ENCODE assay signal across 35 mouse cellular contexts in the genomic region with DNA sequence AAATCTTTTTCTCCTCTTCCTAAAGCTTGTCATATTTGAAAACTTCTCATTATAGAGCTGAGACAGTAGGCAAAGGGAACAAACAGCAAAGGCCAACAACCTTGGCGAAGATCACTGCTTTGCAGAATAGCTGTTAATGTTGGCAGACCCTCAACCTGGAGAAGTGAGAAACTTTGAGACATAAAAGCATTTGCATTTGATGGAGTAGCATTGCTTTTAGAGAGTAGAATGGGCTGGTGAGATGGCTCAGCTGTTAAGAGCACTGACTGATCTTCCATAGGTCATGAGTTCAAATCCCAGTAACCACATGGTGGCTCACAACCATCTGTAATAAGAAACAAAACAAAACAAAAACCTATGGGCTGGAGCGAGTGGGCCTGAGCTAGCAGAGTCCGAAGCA.
"Had no signal": no experiment of that assay in that cellular context is flagged by ENCODE, and none has a peak within 500 bp of the region (broad histone marks: within the 10 kb centered on the region; RNA-seq: fewer than 3 reads in every experiment).

No protein-coding gene starts in this region.

- H3K27ac ChIP-seq: heart, adult 2 months; heart, embryonic 10.5 days; heart, embryonic 13.5 days; heart, embryonic 15.5 days; hindbrain, embryonic 10.5 days; hindbrain, embryonic 12.5 days; hindbrain, embryonic 13.5 days; hindbrain, embryonic 14.5 days; hindbrain, embryonic 15.5 days; hindbrain, postnatal 0 days; intestine, embryonic 15.5 days; kidney, embryonic 15.5 days; kidney, postnatal 0 days; layer of hippocampus, adult 2 months had no signal

- H3K27me3 ChIP-seq: heart, embryonic 12.5 days; heart, embryonic 13.5 days; heart, embryonic 15.5 days; hindbrain, embryonic 12.5 days; hindbrain, embryonic 13.5 days; hindbrain, embryonic 15.5 days; intestine, embryonic 15.5 days; kidney, embryonic 15.5 days had no signal

- H3K9ac ChIP-seq: heart, embryonic 12.5 days; heart, embryonic 13.5 days; heart, embryonic 15.5 days; hindbrain, embryonic 12.5 days; hindbrain, embryonic 13.5 days; hindbrain, embryonic 14.5 days; hindbrain, embryonic 15.5 days; intestine, embryonic 15.5 days; kidney, embryonic 15.5 days had no signal

- DNase-seq: heart, adult 2 months; heart, postnatal 10 days; heart, postnatal 14 days; heart, postnatal 4 days; kidney, adult 11 months; kidney, adult 18-20 months; kidney, adult 2 months; kidney, adult 8-10 months; kidney, adult 9 months; kidney, postnatal 10 days; kidney, postnatal 14 days; kidney, postnatal 25 days; kidney, postnatal 36 days; kidney, postnatal 4 days; layer of hippocampus, adult 9-11 months; layer of hippocampus, postnatal 36 days had no signal

- H3K9me3 ChIP-seq: heart, embryonic 10.5 days; heart, embryonic 12.5 days; heart, embryonic 13.5 days; heart, embryonic 15.5 days; hindbrain, embryonic 10.5 days; hindbrain, embryonic 12.5 days; hindbrain, embryonic 13.5 days; hindbrain, embryonic 15.5 days; intestine, embryonic 15.5 days; kidney, embryonic 15.5 days had no signal

- H3K4me1 ChIP-seq: heart, embryonic 10.5 days; heart, embryonic 12.5 days; heart, embryonic 13.5 days; heart, embryonic 15.5 days; hindbrain, embryonic 10.5 days; hindbrain, embryonic 12.5 days; hindbrain, embryonic 13.5 days; hindbrain, embryonic 15.5 days; intestine, embryonic 15.5 days; kidney, embryonic 15.5 days had no signal

- H3K4me2 ChIP-seq: heart, embryonic 11.5 days; heart, embryonic 12.5 days; heart, embryonic 13.5 days; heart, embryonic 15.5 days; hindbrain, embryonic 12.5 days; hindbrain, embryonic 13.5 days; hindbrain, embryonic 14.5 days; hindbrain, embryonic 15.5 days; intestine, embryonic 15.5 days; kidney, embryonic 15.5 days had no signal

- H3K36me3 ChIP-seq: heart, embryonic 10.5 days; heart, embryonic 12.5 days; heart, embryonic 13.5 days; heart, embryonic 15.5 days; hindbrain, embryonic 10.5 days; hindbrain, embryonic 12.5 days; hindbrain, embryonic 13.5 days; hindbrain, embryonic 15.5 days; intestine, embryonic 15.5 days; kidney, embryonic 15.5 days had no signal

- H3K4me3 ChIP-seq: heart, adult 2 months; heart, embryonic 10.5 days; heart, embryonic 12.5 days; heart, embryonic 13.5 days; heart, embryonic 15.5 days; hindbrain, embryonic 10.5 days; hindbrain, embryonic 12.5 days; hindbrain, embryonic 13.5 days; hindbrain, embryonic 15.5 days; intestine, embryonic 15.5 days; kidney, embryonic 15.5 days; layer of hippocampus, adult 2 months had no signal

- ATAC-seq: hindbrain, embryonic 16.5 days; hindbrain, postnatal 0 days; inflammation-experienced regulatory T-cells, adult 6 months; intestine, embryonic 15.5 days; intestine, embryonic 16.5 days; intestine, postnatal 0 days had no signal
